Mouse (Mus musculus): Measurements from ENCODE around the gene Ubn1. TPM values are rescaled to one million over a fixed set of nuclear protein-coding genes. Genes with fewer than 3 reads are reported as not detected.

Ubn1 gene
- 16.9 and 19.6 TPM in 2 replicates for polyA plus RNA-seq (2015; fragmentation: Nextera tagmentation; extraction: Ambion mirVana)

DNA sequence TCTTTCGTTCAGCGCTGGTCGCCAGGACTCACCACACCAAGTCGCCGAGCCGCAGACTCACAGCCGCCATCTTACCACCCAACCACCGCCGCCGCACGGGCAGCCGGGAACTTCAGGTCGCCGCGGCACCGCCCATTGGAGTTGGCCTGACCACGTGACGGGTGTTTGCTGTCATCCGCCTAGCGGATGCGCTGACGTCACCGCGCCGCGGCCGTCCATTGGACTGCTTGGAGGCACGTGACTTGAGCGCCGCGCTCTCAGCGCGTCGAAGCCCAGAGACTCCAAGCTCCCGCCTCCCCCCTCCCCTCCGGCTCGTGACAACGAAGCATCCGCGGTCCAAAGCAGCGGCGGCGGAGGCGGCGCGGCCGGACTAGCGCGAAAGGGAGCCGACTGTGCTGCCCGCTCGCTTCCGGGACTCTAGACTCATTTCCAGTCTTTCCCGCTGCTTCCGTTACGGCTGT is at the start of gene Ubn1, which contains the start of gene Glyr1:
Gene Ubn1 (plus strand): TSS at position 284 of the 461 bp plus-strand sequence.
Gene Glyr1 (minus strand): TSS at position 90 of the 461 bp plus-strand sequence.
- Histone ChIP-seq H3K4me3 (peak within 1 kb of the TSS; percentile 87), H3K27me3 (no peaks in the 10 kb centered on the region), H3K4me1 (peaks cover 18% of the 10 kb centered on the region; the same call in 1 of the 2 replicates), H3K27ac (peak within 1 kb of the TSS; percentile 96), H3K9me3 (no peaks in the 10 kb centered on the region), H3K4me2 (peak within 1 kb of the TSS; percentile 76), H3K36me3 (peaks cover 32% of the 10 kb centered on the region), H3K9ac (peak within 1 kb of the TSS; percentile 96)
- peak; percentile 99 for ATAC-seq (ENCODE audit: insufficient number of reproducible peaks, low FRiP score, low TSS enrichment, low read depth)
- WGBS: under 1% methylated on average over 54 of the region's 56 CpGs

DNA sequence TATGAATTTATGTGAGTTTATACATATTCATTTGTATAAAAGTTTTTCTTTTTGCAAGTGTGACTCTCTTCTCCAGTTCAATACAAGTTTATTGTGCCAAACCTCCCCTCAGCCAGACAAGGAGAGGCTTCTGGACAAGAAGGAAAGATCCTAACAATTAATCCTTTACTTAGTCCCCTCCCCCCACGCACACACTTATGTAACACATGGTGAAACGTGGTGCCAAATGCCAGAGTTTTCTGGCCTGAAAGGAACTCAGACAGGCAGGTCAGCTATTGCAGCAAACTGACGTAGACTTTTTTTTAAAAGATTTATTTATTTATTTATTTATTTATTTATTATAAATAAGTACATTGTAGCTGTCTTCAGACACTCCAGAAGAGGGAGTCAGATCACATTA is 49.2 kb upstream of the Ubn1 start:
- H3K27me3 ChIP-seq: no peaks in the 10 kb centered on the region
- WGBS: 62% methylated on average over 3 of the region's 3 CpGs
- no peaks in the 10 kb centered on the region for H3K36me3 ChIP-seq
- no peak overlapping the region for H3K9ac ChIP-seq
- no peaks in the 10 kb centered on the region for H3K9me3 ChIP-seq
- no peak overlapping the region for H3K27ac ChIP-seq
- H3K4me2 ChIP-seq: no peak overlapping the region
- no peak for ATAC-seq (ENCODE audit: insufficient number of reproducible peaks, low FRiP score, low TSS enrichment, low read depth)
- no peak overlapping the region for H3K4me3 ChIP-seq
- H3K4me1 ChIP-seq: 0 out of 2 replicates have a peak, but pooled peaks cover 3% of the 10 kb centered on the region

DNA sequence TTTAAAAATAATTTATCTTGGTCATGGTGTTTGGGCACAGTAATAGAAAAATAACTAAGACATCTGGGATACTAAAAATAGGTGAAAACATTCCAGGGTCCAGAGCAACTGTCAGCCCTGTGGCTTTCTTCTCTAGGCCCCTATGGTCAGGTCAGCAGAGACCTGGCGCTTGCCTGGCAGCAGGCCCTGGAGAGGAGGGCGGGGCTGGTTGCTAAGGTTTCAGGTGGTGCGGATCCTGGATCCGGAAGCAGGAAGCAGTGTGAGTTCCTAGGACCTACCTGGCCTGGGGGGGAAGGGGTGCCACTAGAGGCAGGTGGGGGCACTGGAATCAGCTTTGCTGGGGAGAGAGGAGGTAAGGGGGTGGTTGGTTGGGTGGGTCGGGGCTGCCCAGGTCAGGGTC is 42.8 kb upstream of the Ubn1 start, which contains the start of gene Smim22:
Gene Smim22 (plus strand): TSS at position 222 of the 400 bp plus-strand sequence.
- Histone ChIP-seq H3K9ac (no peak within 1 kb of the TSS), H3K4me3 (no peak within 1 kb of the TSS), H3K27ac (no peak within 1 kb of the TSS), H3K4me2 (no peak within 1 kb of the TSS), H3K9me3 (no peaks in the 10 kb centered on the region), H3K27me3 (no peaks in the 10 kb centered on the region), H3K36me3 (no peaks in the 10 kb centered on the region), H3K4me1 (peaks cover 1% of the 10 kb centered on the region)
- WGBS: 55% methylated on average over 5 of the region's 5 CpGs
- no peak for ATAC-seq (ENCODE audit: insufficient number of reproducible peaks, low FRiP score, low TSS enrichment, low read depth)

DNA sequence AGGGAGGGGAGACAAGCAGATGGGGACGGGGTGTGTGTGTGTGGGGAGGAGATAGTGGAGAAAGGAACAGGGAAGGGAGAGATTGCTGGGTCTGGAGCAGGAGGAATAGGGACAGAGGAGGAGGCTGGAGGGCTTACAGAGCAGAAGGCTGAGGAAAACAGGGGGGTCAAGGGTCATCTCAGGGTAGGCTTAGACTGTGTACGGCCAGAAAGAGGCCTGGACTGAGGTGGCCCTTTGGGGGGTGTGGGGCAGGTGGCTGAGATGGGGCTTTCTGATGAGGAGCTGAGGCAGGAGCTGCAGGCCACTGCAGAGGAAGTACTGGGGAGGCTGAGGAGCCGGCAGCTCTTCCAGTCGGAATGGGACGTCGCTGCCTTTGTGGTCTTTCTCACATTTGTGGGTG is 42.4 kb upstream of the Ubn1 start:
- Histone ChIP-seq H3K9me3 (no peaks in the 10 kb centered on the region), H3K4me1 (peaks cover 5% of the 10 kb centered on the region), H3K9ac (no peak overlapping the region), H3K4me2 (no peak overlapping the region), H3K36me3 (no peaks in the 10 kb centered on the region), H3K27ac (no peak overlapping the region), H3K4me3 (no peak overlapping the region), H3K27me3 (no peaks in the 10 kb centered on the region)
- 35% methylated on average over 6 of the region's 6 CpGs for WGBS
- no peak for ATAC-seq (ENCODE audit: insufficient number of reproducible peaks, low FRiP score, low TSS enrichment, low read depth)

DNA sequence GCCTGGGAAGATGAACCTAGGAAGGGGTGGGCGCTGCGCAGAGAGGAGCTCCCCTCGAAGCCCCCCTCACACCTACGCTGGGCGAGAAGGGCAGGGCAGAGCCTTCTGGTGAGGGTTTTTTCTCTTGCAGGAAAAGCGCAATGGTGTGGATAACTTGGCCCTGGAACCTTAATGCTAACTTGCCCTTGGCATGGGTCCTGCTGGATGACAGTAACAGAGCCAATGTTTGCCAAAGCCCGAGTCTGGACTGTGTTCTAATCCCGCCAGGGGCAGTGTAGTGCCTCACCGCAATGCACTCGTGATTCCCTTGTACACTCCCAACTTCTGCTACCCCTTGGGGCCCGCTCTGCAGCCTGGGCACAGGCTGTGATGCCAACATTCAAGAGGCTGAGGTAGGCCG is 41.8 kb upstream of the Ubn1 start:
- Histone ChIP-seq H3K27me3 (no peaks in the 10 kb centered on the region), H3K4me2 (no peak overlapping the region), H3K36me3 (no peaks in the 10 kb centered on the region), H3K4me3 (no peak overlapping the region), H3K9me3 (no peaks in the 10 kb centered on the region), H3K9ac (no peak overlapping the region), H3K4me1 (peaks cover 8% of the 10 kb centered on the region), H3K27ac (no peak overlapping the region)
- ATAC-seq (ENCODE audit: insufficient number of reproducible peaks, low FRiP score, low TSS enrichment, low read depth): no peak
- 80% methylated on average over 12 of the region's 12 CpGs for WGBS

DNA sequence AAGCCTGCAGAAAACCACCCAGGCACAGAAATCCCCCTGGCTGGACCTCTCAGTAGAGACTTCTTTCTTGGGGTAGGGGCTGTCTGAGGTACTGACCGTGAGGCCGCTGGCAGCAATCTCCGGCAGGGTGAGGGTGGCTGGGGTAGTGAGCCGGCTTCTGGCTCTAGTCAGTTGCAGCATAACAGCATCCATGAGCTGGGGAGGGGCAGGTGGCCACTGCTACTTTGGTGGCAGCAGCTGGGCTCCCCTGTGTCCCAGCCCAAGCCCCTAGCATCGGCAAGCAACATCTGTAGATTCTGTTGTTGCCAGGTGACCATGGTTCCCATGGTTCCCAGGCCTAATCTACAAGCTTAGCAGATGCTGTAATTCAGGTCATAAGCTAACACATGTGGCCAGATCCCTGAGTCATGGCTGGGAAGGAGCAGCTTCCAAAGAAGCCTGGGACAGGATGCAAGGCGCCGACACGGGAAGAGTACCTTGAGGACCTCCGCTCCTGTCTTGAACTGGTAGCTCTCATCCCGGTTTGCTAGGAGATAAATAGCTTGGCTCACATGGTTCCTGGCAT is 39.4 kb upstream of the Ubn1 start:
- Histone ChIP-seq H3K4me3 (no peak overlapping the region), H3K4me1 (peaks cover 8% of the 10 kb centered on the region), H3K27ac (no peak overlapping the region), H3K9me3 (no peaks in the 10 kb centered on the region), H3K9ac (no peak overlapping the region), H3K4me2 (no peak overlapping the region), H3K36me3 (peaks cover 13% of the 10 kb centered on the region), H3K27me3 (no peaks in the 10 kb centered on the region)
- 85% methylated on average over 10 of the region's 10 CpGs for WGBS
- ATAC-seq (ENCODE audit: insufficient number of reproducible peaks, low FRiP score, low TSS enrichment, low read depth): no peak

DNA sequence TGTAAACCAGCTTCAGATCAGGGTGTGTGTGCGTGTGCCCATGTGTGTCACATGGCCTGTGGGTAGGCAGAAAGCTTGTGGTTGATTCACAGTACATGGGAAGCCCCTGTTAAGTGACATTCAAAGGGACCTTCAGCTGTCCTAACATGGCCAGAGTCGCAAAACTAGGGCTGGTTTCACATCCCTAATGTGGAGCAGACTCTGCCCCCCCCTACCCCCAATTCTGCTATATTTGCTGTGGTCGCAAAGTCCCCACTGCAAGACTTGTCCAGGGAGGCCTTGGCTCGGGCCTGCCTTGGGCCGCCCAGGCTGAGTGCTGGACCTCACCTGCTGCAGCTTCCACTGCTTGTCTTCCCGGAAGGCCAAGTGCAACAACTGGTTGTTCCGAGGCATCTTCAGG is 38.6 kb upstream of the Ubn1 start:
- Histone ChIP-seq H3K4me2 (no peak overlapping the region), H3K4me3 (no peak overlapping the region), H3K27ac (no peak overlapping the region), H3K27me3 (no peaks in the 10 kb centered on the region), H3K4me1 (peaks cover 8% of the 10 kb centered on the region), H3K9me3 (no peaks in the 10 kb centered on the region), H3K36me3 (peaks cover 22% of the 10 kb centered on the region), H3K9ac (no peak overlapping the region)
- ATAC-seq (ENCODE audit: insufficient number of reproducible peaks, low FRiP score, low TSS enrichment, low read depth): no peak
- 81% methylated on average over 7 of the region's 7 CpGs for WGBS

DNA sequence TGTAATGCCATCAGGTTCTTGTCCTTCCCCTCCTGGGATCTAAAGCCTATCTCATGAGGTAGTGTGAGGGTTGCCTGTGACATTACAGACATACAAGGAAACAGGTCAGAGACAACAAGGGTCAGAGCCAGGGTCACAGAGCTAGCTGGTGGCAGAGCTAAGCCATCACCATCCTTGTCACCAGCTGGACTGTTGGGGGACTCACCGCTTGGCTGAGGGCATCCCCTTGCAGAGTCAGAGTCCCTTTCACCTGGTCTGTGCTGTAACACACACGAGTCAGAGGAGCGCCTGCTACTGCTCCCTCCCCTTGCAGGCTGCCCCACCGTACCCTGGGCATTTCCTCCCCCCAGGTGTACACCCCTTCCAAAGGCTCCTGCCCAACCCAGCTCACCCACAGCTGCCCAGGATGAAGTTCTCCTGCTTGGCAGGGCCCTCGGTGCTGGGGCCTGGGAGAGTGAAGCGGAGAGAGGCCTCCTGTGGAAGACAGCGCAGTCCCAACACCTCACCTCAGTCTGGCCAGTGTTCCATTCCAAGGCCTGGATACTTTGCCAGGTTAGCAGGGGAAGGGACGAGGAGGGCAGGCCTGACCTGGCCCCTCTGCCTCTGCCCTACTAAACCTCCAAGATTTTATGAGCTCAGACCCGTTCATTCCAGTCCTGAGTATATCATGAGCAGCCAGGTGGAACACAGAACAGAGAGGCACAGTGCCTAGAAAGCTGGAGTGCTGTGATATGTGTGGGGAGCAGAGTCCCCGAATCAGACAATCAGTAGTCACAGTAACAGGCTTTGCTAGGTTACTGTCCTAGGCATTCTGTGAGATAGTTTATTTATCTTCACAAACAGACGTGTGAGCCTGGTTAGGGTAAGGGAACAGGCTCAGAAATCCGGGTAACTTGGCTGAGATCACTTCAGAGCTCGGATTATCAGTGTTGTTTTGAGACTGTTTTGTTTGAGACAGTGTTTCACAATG is 37.5 kb upstream of the Ubn1 start:
- H3K27ac ChIP-seq: no peak overlapping the region
- peaks cover 8% of the 10 kb centered on the region for H3K4me1 ChIP-seq
- H3K27me3 ChIP-seq: no peaks in the 10 kb centered on the region
- H3K9ac ChIP-seq: peak overlapping the region; percentile 59; the same call in 1 of the 2 replicates
- peaks cover 32% of the 10 kb centered on the region for H3K36me3 ChIP-seq
- no peaks in the 10 kb centered on the region for H3K9me3 ChIP-seq
- 45% methylated on average over 13 of the region's 13 CpGs for WGBS
- no peak for ATAC-seq (ENCODE audit: insufficient number of reproducible peaks, low FRiP score, low TSS enrichment, low read depth)
- H3K4me2 ChIP-seq: peak overlapping the region; percentile 89
- H3K4me3 ChIP-seq: peak overlapping the region; percentile 74

DNA sequence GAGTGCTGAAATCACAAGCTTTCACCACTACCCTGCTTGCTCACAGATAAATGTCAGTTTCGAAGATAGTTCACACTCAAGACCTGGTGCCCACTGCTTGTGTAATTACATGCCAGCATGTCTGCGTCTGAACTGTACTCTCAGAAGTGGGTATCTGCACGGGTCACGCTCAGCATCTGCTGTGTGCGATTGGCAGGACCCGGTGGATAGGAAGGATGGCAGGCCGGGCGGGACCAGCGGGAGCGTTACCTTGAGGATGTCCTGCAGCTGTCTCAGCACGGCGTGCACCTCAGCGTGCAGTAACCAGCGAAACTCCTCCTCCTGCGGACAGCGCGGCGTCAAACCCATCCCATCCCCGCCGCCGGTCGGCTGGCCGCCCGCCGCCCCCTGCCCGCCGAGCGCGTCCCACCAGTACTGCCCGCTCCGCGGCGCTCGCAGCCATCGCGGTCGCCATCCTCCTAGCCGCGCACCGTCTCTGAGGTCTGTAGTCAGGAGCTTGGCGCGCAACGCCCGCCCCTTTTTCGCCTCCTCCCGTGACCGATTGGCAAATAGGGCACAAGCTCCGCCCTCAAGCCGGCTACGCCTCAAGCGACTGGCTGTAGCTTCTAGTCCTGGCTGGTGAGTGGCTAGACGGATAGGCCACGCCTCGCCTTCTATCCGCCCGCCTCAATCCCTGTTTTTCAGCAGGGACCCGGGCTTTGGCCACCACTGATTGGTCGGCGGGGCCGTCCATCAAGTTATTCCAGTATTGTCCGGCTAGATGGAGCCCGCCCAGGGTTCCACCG is 36.6 kb upstream of the Ubn1 start, which contains the start of gene Rogdi:
Gene Rogdi (minus strand): TSS at position 500 of the 785 bp plus-strand sequence.
- 0 out of 2 replicates have a peak within 1 kb of the TSS, but pooled peaks have one; percentile 33 for H3K27ac ChIP-seq

DNA sequence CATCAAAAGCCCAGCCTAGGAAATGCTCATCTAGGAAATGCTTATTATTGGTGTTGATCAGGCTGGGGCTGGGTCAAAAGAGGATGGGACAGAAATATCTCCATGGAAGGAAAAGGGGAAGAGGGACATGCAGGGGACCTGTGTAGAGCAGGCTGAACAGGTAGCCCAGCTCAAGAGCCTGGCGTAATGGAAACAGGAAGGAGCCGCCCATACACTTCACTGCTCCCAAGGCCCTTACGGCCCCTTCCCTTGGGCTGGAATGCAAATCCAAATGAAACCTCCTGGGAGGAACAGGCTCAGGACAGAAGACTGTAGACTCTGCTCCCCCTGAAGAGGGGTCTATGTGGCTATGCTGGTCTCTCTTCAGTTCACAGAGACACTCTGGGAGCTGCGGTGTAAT is 35.3 kb upstream of the Ubn1 start:
- Histone ChIP-seq H3K27ac (no peak overlapping the region), H3K4me3 (no peak overlapping the region)
- 83% methylated on average over 4 of the region's 4 CpGs for WGBS

More for the DNA sequence above, 36.6 kb upstream of the Ubn1 start, which contains the start of gene Rogdi:
- Histone ChIP-seq H3K4me2 (peak within 1 kb of the TSS; percentile 89), H3K9me3 (no peaks in the 10 kb centered on the region), H3K27me3 (no peaks in the 10 kb centered on the region), H3K4me3 (peak within 1 kb of the TSS; percentile 74), H3K36me3 (peaks cover 41% of the 10 kb centered on the region), H3K9ac (peak within 1 kb of the TSS; percentile 59), H3K4me1 (peaks cover 8% of the 10 kb centered on the region)
- WGBS: under 1% methylated on average over 63 of the region's 63 CpGs
- peak; percentile 95 for ATAC-seq (ENCODE audit: insufficient number of reproducible peaks, low FRiP score, low TSS enrichment, low read depth)

DNA sequence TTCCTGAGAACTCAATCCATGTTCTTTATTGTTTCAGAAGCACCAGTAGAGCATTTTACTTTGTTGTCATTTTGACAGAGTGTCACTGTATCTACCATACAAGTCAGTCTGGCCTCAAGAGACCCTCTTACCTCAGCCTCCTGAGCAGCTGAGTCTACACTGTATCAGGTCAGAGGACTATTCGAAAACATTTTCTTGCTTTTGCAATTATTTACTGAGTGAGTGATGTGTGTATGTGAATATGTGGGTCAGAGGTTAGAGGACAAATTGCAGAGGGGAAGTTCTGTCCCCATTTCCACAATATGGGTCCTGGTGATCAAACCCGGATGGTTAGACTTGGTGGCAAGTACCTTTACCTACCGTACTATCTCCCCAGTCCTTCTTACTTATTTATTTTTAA is 25.8 kb upstream of the Ubn1 start:
- no peak overlapping the region for H3K27ac ChIP-seq
- ATAC-seq (ENCODE audit: insufficient number of reproducible peaks, low FRiP score, low TSS enrichment, low read depth): no peak
- peaks cover 94% of the 10 kb centered on the region for H3K36me3 ChIP-seq
- 92% methylated on average over 3 of the region's 3 CpGs for WGBS
- no peak overlapping the region for H3K4me3 ChIP-seq
- no peaks in the 10 kb centered on the region for H3K9me3 ChIP-seq
- H3K27me3 ChIP-seq: no peaks in the 10 kb centered on the region
- no peak overlapping the region for H3K9ac ChIP-seq
- H3K4me1 ChIP-seq: no peaks in the 10 kb centered on the region
- no peak overlapping the region for H3K4me2 ChIP-seq

More for the DNA sequence above, 35.3 kb upstream of the Ubn1 start:
- peaks cover 55% of the 10 kb centered on the region for H3K36me3 ChIP-seq
- H3K9ac ChIP-seq: no peak overlapping the region
- H3K4me2 ChIP-seq: no peak overlapping the region
- H3K27me3 ChIP-seq: no peaks in the 10 kb centered on the region
- ATAC-seq (ENCODE audit: insufficient number of reproducible peaks, low FRiP score, low TSS enrichment, low read depth): no peak
- H3K4me1 ChIP-seq: peaks cover 8% of the 10 kb centered on the region
- no peaks in the 10 kb centered on the region for H3K9me3 ChIP-seq

All from limb, embryonic 15.5 days (tissue).